Mouse (Mus musculus): ENCODE measurements around the gene Rap1gap2.
A peak's percentile ranks its signal among the peaks of the same experiment; 100 is the strongest.

The Rap1gap2 gene

DNA sequence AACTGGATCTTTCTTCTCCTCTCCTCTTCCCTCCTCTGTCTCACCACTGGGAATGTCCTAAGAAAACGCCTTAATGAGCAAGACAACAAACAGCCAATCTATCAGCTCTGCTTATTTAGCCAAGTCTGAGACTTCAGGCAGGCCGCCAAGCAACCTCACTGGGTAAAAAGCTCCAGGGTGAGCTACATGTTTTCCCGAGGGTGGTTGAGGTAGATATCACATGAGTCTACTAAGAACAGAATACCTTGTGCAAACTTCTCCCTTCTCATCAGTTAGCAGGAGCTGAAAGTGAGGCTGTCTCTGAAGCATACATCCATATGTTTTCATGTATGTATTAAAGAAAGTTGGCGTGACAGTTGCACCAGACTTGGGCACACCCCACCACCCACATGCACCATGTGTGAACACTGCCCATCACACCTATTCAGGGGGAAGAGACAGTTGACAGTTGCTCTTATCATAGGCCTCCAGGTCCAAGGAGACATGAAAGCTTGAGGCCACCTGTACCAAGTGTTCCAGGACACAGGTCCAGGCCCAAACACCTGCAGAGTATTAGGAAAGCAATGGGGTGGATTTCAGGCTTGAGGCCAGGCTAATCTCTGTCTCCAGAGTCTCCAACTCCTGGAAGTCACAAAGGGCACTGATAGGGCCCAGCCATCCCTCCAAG is 35.8 kb downstream of the Rap1gap2 start:
- DNase-seq (ENCODE audit: low spot score in 2 of 2) = no peak

DNA sequence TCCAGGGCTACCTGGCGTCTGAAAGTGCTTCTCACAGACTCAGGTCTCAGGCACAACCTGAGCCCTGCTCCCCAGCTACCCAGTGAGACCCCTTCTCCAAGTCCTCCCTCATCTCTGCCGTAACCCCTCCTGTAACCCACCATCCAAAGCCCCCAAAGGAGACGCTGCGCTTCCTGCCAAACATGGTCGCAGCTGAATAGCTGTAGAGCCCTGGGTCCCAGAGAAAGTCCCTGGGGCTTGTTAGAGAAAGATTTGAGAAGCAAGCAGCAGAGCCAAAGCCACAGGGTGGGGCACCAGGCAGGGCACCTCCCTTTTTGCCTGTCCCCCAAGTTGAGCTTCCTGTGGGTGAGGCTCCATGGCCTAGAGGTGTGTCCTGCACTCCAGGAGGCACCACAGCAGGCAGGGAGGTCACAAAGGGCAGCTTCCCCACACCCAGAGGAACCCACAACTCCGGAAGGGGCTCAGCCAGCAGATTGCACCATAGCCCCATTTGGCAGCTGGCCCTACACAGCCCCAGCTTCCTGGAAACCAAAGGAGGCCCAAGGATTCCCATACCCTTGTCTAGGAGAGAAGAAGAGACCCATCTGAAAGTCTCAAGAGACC is 38.2 kb downstream of the Rap1gap2 start:
- no peak for DNase-seq (ENCODE audit: low spot score in 2 of 2)

GRCm38 (mm10) chr11:74569735-74570134 is 41.0 kb downstream of the Rap1gap2 start:
- no peak for DNase-seq (ENCODE audit: low spot score in 2 of 2)

DNA sequence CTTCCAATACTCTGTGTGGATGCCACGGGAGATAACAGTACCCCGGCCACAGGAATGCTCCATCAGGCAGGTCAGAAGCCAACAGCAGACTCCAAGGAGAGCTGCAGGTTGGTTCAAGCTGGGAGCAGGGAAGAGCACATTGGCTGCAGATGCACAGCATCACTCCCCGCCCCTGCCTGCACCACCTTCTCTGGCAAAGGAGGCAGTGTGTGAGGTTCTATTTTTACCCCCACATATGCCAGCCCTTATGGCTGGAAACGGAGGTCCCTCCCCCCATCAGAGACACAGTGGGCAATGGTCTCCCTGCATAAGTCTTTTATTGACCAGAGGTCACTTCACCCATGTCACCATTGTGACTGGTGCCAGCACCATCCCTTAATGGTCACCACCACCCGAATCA is 42.3 kb downstream of the Rap1gap2 start:
- peak; percentile 68 to 73 for DNase-seq (ENCODE audit: low spot score in 2 of 2)

- no peak for DNase-seq (ENCODE audit: low spot score in 2 of 2)
Measured at GRCm38 (mm10) chr11:74568004-74568403, 42.7 kb downstream of the Rap1gap2 start.

GRCm38 (mm10) chr11:74566326-74566874 is 44.3 kb downstream of the Rap1gap2 start:
- no peak for DNase-seq (ENCODE audit: low spot score in 2 of 2)

GRCm38 (mm10) chr11:74561392-74561791 is 49.3 kb downstream of the Rap1gap2 start:
- no peak for DNase-seq (ENCODE audit: low spot score in 2 of 2)

- DNase-seq (ENCODE audit: low spot score in 2 of 2) = no peak
Measured at GRCm38 (mm10) chr11:74560600-74561227, 50.0 kb downstream of the Rap1gap2 start.

DNA sequence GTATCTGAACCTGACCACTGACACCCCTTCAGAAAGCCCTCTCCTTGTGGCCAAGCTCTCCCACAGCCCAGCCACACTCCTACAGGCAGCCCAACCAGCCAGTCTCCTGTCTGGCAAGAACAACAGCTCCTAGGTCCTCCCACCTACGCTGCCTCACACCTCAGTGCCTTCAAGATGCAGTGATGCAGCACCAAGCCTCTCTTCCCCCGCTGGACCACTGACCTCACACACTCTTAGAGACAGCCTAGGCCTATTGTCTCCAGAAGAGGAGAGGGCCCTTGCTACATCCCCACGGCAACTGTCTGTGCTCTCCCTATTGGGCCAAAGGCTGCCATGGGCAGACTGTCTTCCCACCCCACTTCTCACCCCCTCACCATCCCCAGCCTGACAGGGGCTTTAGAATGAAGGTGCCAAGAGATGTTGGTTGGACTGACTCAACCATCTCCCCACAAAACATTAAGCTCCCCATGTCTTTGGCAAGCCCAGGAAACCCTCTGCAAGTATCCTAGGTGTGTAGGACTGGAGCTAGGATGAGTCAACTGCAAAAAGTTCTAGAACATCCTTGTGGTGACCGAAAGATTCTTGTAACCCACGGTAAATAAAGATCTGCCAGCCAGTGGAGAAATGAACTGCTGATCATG is 50.8 kb downstream of the Rap1gap2 start:
- peak in 1 of 2 experiments; percentile 51 for DNase-seq (ENCODE audit: low spot score in 2 of 2)

- DNase-seq (ENCODE audit: low spot score in 2 of 2) = no peak
Measured at GRCm38 (mm10) chr11:74558933-74559332, 51.8 kb downstream of the Rap1gap2 start.

DNA sequence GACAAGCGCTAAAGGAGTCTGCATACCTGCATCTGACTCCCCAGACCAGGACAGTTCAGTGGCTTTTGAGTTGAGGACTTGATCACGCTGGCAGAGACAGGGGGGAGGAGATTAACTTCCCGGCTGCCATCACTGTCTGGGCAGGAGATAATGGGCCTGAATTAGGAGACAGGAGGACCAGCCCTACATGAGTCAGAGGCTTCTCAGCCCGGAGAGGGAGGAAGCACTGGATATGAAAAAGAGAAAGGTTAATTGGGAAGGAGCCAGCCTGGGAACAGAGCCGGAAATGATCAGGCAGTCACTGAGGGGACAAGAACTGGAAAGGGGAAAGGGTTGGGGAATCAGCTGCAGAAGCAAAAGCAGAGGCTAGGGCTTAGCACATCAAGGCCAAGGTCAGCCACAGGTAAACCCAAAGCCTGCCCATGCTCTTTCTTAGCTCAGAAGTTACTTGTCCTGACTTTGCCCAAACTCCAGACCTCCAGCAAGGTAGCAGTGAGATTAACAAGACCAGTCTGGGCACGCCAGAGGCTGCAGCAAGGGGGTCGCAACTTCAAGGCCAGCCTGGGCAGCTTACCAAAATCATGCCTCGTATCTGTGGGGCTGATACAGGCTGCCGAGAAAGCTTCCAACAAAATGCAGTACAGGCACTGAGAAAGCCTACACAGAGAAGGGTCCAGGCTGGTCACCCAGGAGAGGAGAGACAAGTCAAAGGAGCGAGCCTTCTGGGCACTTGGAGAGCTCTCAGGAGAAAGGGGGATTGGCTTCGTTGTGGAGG is 53.1 kb downstream of the Rap1gap2 start:
- no peak for DNase-seq (ENCODE audit: low spot score in 2 of 2)

- no peak for DNase-seq (ENCODE audit: low spot score in 2 of 2)
Measured at GRCm38 (mm10) chr11:74555716-74556374, 54.9 kb downstream of the Rap1gap2 start.

- peak in 1 of 2 experiments; percentile 49 for DNase-seq (ENCODE audit: low spot score in 2 of 2)
Measured at GRCm38 (mm10) chr11:74554683-74555341, 55.9 kb downstream of the Rap1gap2 start.

GRCm38 (mm10) chr11:74551568-74551967 is 59.1 kb downstream of the Rap1gap2 start:
- DNase-seq (ENCODE audit: low spot score in 2 of 2) = no peak

- no peak for DNase-seq (ENCODE audit: low spot score in 2 of 2)
Measured at GRCm38 (mm10) chr11:74550615-74551102, 60.1 kb downstream of the Rap1gap2 start.

DNA sequence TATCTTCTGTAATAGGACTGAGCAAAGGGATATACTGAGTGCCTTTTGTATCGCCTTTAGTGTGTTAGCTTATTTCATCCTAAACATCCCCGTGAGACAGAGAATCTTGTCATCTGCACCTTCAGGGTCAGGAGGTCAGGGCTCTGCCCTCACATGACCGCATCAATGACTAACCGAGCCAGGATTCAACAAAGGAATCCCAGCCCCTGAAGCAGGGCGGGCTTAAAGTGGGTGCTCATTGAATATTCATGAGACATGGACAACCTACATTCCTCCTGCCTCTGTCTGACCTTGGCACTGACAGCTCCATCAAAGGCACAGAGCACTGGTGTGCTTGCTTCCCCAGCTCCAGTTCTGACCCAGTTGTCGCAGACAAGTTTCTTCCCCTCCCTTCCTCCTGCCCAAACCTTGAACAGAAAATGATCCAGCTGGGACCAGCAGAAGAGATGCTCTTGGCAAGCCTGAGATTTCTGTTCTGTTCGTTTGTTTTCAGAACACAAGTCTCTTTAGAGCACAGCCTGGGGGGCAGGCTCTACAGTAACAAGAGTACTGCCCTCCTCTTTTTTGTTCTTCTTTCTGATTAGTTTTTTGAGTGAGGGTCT is 61.8 kb downstream of the Rap1gap2 start:
- DNase-seq (ENCODE audit: low spot score in 2 of 2) = no peak

GRCm38 (mm10) chr11:74546933-74547694 is 63.6 kb downstream of the Rap1gap2 start:
- DNase-seq (ENCODE audit: low spot score in 2 of 2) = peak in 1 of 2 experiments; percentile 64

- peak; percentile 67 to 71 for DNase-seq (ENCODE audit: low spot score in 2 of 2)
Measured at GRCm38 (mm10) chr11:74546165-74546564, 64.5 kb downstream of the Rap1gap2 start.

- DNase-seq (ENCODE audit: low spot score in 2 of 2) = no peak
Measured at GRCm38 (mm10) chr11:74545560-74545959, 65.2 kb downstream of the Rap1gap2 start.

All from right cerebral cortex, adult 2 months (tissue).